Mouse (Mus musculus): ENCODE results near the gene Spsb1.

Gene Spsb1

DNA sequence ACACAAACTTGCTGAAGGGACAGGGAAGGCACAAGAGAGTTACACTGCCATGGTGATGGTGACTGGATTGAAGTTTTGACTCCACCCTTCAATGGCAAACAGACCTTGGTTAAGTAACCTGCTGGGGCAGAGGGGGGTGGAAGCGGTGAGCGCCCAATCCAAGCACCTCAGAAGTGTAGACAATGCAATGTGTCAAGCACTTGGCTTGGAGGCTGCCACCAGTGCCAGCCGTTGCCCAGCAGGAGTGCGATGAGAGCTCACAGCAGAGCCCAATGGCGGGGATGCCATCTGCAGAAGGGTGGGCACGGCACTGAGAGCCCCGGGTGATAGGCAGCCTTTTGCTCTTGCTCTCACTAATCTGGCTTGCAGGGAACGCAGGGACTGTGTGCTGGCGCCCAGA, 2.6 kb downstream of the Spsb1 start:
- no peak for DNase-seq (ENCODE audit: extremely low spot score, low spot score)

- DNase-seq (ENCODE audit: extremely low spot score, low spot score), result no peak
These were observed 3.6 kb downstream of the Spsb1 start for GRCm38 (mm10) chr4:149951201-149951600.

- no peak for DNase-seq (ENCODE audit: extremely low spot score, low spot score)
These were observed 5.2 kb downstream of the Spsb1 start for GRCm38 (mm10) chr4:149949691-149950090.

DNA sequence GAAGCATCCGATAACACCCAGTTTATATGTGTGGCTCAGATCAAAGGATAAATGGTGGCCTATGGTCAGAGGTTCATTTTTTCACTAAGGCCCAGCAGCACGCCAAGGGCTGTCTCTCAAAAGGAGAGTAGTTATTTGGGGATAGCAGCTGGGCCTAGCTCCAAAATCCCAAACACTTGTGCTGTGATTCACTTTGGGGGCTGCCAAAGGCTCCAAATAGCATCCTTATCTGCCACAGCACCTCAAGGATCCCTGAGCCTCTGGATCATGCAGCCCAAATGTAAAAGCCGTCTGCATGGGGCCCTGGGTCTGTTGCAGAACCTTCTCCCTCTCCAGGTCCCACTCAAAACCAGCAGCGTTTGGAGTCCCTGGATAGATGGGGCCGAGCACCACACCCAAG, 6.7 kb downstream of the Spsb1 start:
- DNase-seq (ENCODE audit: extremely low spot score, low spot score), result no peak

GRCm38 (mm10) chr4:149947396-149947795, 7.4 kb downstream of the Spsb1 start:
- DNase-seq (ENCODE audit: extremely low spot score, low spot score), result no peak

GRCm38 (mm10) chr4:149945194-149945593, 9.6 kb downstream of the Spsb1 start:
- peak; percentile 45 for DNase-seq (ENCODE audit: extremely low spot score, low spot score)

DNA sequence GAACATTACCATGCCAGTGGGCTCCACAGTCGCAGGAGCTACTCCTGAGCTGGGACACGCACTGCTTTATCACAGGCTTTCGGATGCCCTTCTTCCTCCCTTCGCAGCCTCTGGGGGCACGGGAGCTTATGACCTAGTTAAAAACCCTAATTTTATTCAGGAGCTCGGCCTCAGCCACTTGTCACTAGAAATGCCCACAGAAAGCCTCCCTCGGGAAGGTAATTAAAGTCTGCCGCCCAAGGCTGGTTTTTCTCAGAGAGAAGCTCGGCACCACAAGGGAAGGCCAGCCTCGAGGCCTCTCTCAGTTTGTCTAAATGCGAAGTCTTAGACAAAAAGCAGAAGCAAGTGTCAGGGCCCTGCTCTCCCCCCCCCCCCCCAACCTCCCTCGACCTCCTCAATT, 10.6 kb downstream of the Spsb1 start:
- DNase-seq (ENCODE audit: extremely low spot score, low spot score), result no peak

- no peak for DNase-seq (ENCODE audit: extremely low spot score, low spot score)
These were observed 11.8 kb downstream of the Spsb1 start for GRCm38 (mm10) chr4:149942831-149943741.

DNA sequence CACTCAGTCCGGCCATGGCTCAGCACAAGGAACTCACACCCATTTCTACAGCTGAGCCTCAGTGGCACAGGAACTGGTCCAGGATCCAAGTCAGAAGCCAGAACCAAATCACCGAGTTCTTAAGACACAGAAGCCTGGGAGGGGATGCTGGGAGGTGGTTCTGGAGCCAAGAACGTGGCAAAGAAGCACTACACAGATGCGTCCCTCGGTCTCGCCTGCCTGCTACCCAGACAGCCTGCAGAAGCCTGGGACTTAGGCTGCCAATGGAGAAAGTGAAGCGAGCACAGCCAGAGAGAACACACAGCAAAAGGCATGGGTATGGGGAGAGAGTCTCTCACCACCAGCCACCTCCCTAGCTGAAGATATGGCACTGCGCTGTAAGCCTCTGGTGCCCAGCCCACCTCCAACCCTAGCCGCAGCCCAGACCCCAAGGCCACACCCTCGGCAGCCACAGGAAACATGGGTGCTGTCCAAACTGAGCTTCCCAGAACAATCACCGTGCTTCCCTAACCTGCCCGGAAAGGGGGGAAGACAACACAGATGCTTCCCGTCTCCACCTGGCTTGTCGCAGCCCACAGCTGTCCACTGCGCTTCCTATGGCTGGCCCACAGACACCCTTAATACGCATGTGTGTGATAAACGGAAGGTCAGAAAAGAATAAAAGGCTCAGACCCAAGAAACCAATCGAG, 13.6 kb downstream of the Spsb1 start:
- DNase-seq (ENCODE audit: extremely low spot score, low spot score), result no peak

- no peak for DNase-seq (ENCODE audit: extremely low spot score, low spot score)
These were observed 16.1 kb downstream of the Spsb1 start for GRCm38 (mm10) chr4:149938701-149939100.

- peak; percentile 59 for DNase-seq (ENCODE audit: extremely low spot score, low spot score)
These were observed 17.9 kb downstream of the Spsb1 start for GRCm38 (mm10) chr4:149936921-149937320.

GRCm38 (mm10) chr4:149935470-149935869, 19.4 kb downstream of the Spsb1 start:
- no peak for DNase-seq (ENCODE audit: extremely low spot score, low spot score)

DNA sequence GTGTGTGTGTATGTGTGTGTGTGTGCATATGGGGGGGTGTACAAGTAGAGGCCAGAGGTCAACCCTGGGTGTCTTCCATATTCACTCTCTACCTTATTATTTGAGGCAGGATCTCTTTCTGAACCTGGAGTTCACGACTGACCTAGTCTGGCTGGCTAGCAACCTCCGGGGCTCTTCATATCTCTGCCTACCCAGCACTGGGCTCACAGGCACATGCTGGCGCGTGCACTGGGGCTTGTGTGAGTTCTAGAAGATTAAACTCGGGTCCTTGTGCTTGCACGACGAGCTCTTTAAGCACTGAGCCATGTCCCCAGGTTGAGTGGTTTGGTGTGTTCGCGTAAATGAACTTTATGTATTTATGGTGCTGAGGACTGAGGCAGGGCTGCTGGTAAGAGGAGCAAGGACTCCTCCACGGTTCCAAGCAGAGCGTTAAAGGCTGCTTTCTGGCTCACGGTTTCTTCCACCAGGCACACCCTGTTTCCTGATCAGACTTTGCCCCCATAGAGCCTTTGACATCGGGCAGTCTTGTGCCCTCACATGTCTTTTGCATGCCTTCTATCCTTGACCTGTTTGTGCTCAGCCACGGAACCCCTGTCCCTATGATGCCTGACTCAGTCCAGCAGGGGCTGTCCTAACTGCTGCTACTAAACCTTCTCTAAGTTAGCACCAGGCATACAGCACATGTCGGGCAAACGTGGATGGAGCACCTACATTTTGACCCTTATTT, 21.2 kb downstream of the Spsb1 start:
- DNase-seq (ENCODE audit: extremely low spot score, low spot score), result no peak

- DNase-seq (ENCODE audit: extremely low spot score, low spot score), result no peak
These were observed 21.8 kb downstream of the Spsb1 start for GRCm38 (mm10) chr4:149933025-149933424.

DNA sequence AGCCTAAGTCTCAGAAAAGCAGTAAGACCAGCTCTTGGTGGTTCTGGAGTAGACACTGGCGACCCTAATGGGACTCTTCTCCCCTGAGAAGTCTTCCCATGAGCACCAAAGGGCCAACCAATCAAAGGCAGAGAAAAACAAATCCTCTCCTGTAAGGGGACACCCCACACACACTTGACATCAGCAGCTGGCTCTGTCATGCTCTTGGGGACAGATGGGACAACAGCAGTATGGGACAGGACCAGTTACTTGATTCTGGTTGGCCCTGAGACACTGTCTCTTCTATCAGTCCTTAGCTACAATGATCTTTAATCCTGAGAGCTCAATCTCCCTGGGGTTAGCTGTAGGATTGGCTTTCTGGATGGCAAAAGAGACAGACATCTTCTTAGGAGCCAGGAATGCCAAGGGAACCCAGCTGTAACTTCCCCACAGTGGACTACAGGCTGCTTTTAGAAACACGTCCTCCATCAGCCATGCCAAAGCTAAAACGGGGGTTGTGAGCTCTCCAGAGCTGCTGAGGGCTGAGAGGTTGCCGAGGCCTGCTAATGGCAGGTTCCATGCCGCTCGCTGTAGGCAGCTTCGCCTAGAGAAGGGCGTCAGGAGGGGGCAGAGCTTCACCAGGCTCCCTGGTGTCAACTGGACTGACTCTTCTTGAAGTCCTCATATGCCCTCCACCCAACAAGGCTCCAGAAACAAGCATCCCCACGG, 22.6 kb downstream of the Spsb1 start:
- no peak for DNase-seq (ENCODE audit: extremely low spot score, low spot score)

DNA sequence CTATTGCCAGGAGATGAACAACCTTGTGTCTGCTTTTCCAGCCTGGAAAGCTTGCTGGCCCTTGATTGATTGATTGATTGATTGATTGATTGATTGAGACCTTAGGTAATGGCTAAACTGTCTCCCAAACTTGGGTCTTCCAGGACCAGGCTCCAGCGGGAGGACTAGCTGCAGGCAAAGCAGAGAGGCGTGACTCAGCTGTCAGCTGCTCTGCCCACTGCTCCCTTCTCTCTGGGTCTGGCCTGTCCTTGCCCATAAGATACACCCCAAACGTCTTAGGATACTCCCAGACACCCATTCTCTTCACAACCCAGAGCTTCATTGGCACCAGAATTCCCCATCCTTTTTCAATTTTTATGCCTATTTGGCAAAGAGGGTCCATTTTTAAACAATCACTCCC, 24.1 kb downstream of the Spsb1 start:
- DNase-seq (ENCODE audit: extremely low spot score, low spot score), result no peak

- DNase-seq (ENCODE audit: extremely low spot score, low spot score), result no peak
These were observed 31.8 kb downstream of the Spsb1 start for GRCm38 (mm10) chr4:149923014-149923413.

DNA sequence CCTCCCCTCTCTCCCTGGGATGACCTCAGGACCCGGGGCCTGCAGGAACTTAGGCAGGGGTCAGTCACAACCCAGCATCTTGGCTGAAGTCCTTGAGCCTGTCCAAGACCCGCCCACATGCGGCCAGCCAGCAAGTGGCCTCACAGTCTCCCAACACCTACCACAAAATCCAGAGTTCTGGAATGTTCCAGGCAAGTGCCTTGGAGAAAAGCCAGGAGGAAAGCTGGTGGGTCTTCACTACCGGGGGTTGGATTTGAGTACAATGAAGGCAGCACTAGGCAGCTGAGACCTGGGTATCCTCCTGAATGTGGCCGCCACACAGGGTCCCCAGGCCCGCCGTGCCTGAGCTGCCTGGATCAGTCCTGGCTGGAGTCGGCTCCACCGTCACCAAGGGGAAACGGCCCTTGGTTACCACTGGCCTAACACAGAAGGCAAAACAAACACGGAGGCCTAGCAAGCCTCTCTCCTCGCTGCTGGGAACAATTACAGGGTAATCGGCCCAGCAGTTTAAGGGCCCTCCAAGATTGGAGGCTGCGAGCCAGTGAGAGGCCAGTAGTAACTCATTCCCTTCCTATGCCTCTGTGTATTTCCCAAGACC, 32.6 kb downstream of the Spsb1 start:
- peak; percentile 55 for DNase-seq (ENCODE audit: extremely low spot score, low spot score)

DNA sequence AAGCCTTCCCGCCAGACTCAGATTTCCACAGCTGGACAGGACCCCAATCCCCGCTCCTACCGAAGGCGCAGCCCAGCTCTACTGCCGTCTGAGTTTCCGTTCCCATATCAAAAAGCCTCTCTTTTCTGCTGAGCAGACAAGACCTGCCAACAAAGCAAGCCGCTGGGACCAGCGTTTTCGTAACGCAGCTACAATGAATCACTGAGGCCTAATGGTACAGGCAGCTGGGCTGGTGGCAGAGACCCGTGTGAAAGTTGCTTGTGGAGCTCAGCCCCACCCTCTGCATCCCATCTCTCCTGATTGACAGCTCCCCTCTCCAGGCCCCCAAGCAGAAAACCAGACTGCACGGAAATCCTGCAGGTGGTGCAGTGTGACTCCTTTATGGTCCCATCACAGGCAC, 34.0 kb downstream of the Spsb1 start:
- DNase-seq (ENCODE audit: extremely low spot score, low spot score), result no peak

DNA sequence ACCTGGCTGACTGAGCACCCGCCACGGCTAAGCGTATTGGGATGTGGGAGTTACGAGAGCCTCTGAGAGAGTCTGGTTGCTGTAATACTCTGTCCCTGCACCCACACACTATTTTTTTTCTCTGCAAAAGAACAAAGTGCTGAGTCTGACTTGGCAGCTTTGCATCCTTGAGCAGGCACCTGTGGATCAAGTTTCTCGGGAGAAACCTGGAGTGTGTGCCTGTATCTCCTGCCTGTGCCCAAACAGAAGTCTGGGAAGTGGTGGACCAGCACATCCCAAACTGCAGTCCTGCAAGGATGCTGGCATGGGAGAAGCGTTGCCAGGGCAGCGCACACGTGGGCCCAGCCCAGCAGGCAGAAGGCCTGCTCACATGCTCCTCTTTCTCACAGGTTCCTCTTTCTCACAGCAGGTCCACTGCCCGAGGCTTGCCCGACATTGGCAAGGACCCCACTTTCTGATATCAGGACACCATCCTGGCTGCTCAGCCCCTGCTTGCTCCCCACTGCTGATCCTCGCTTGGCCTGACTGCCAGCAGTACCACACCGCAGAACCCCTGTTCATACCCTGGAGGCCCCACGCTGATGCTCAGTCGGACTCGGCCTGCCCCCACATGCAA, 36.3 kb downstream of the Spsb1 start:
- DNase-seq (ENCODE audit: extremely low spot score, low spot score), result no peak

GRCm38 (mm10) chr4:149916831-149917230, 38.0 kb downstream of the Spsb1 start:
- no peak for DNase-seq (ENCODE audit: extremely low spot score, low spot score)

All from neural tube, embryonic 10.5 days (tissue).